Mouse (Mus musculus): ENCODE measurements around the gene Mrpl28. TPM values are rescaled to one million over a fixed set of nuclear protein-coding genes. Genes with fewer than 3 reads are reported as not detected.
"Not testable (repeated sequence)": the region's sequence is repeated elsewhere in the genome, so short reads cannot be mapped to it uniquely, and the experiment has no call there.

The Mrpl28 gene
- polyA plus RNA-seq, 1 experiment: 145 TPM

- no peaks in the 10 kb centered on the region for H3K36me3 ChIP-seq (ENCODE audit: control insufficient read depth, insufficient read depth)
- H3ac ChIP-seq (ENCODE audit: control insufficient read depth, insufficient read length): no peak overlapping the region
- H3K27me3 ChIP-seq (ENCODE audit: control insufficient read depth, insufficient read depth, insufficient read length): no peaks in the 10 kb centered on the region
- TF ChIP-seq TCF3 (IDR thresholded peaks at IDR 0.05; ENCODE audit: insufficient read length, low read depth): no peak
- TF ChIP-seq POLR2AphosphoS2 (IDR thresholded peaks at IDR 0.05; ENCODE audit: insufficient read length, low read depth): no peak
- no peak for TF ChIP-seq E2F4 (IDR thresholded peaks at IDR 0.05; ENCODE audit: insufficient read depth)
- TF ChIP-seq USF1 (IDR thresholded peaks at IDR 0.05; ENCODE audit: low read depth): no peak
- no peak for TF ChIP-seq POLR2A (IDR thresholded peaks at IDR 0.05; ENCODE audit: insufficient read length, low read depth)
- no peak for TF ChIP-seq TCF12 (IDR thresholded peaks at IDR 0.05; ENCODE audit: insufficient read depth, poor library complexity, severe bottlenecking)
- no peak for TF ChIP-seq SRF (IDR thresholded peaks at IDR 0.05; ENCODE audit: control insufficient read depth, insufficient read length, low read depth)
- TF ChIP-seq CEBPB (IDR thresholded peaks at IDR 0.05; ENCODE audit: insufficient read depth, poor library complexity, severe bottlenecking): no peak
- no peak for TF ChIP-seq MYOD1 (IDR thresholded peaks at IDR 0.05; ENCODE audit: control insufficient read depth in 1 of 3, insufficient read length in 2 of 3, low read depth in 2 of 3)
- TF ChIP-seq MAX (IDR thresholded peaks at IDR 0.05; ENCODE audit: low read depth): no peak
- no peak for TF ChIP-seq MYOG (IDR thresholded peaks at IDR 0.05; ENCODE audit: control insufficient read depth in 1 of 3, insufficient read depth in 1 of 3, insufficient read length in 2 of 3, low read depth in 2 of 3)
- no peak overlapping the region for H3K4me3 ChIP-seq
- peaks cover 73% of the 10 kb centered on the region for H3K79me2 ChIP-seq (ENCODE audit: control insufficient read depth, insufficient read depth)
- H3K4me2 ChIP-seq (ENCODE audit: low read depth): no peak overlapping the region
Observed at GRCm38 (mm10) chr17:26162736-26163135, 39.4 kb downstream of the Mrpl28 start.

GRCm38 (mm10) chr17:26168039-26168438 is 44.7 kb downstream of the Mrpl28 start:
- no peak overlapping the region for H3K4me2 ChIP-seq (ENCODE audit: low read depth)
- TF ChIP-seq MAX (IDR thresholded peaks at IDR 0.05; ENCODE audit: low read depth) (no peak), USF1 (IDR thresholded peaks at IDR 0.05; ENCODE audit: low read depth) (no peak), TCF12 (IDR thresholded peaks at IDR 0.05; ENCODE audit: insufficient read depth, poor library complexity, severe bottlenecking) (no peak), MYOD1 (IDR thresholded peaks at IDR 0.05; ENCODE audit: control insufficient read depth in 1 of 3, insufficient read length in 2 of 3, low read depth in 2 of 3) (no peak), E2F4 (IDR thresholded peaks at IDR 0.05; ENCODE audit: insufficient read depth) (no peak), SRF (IDR thresholded peaks at IDR 0.05; ENCODE audit: control insufficient read depth, insufficient read length, low read depth) (no peak), POLR2A (IDR thresholded peaks at IDR 0.05; ENCODE audit: insufficient read length, low read depth) (no peak), CEBPB (IDR thresholded peaks at IDR 0.05; ENCODE audit: insufficient read depth, poor library complexity, severe bottlenecking) (no peak), REST (IDR thresholded peaks at IDR 0.05; ENCODE audit: insufficient read depth, insufficient read length) (no peak), MYOG (IDR thresholded peaks at IDR 0.05; ENCODE audit: control insufficient read depth in 1 of 3, insufficient read depth in 1 of 3, insufficient read length in 2 of 3, low read depth in 2 of 3) (no peak), TCF3 (IDR thresholded peaks at IDR 0.05; ENCODE audit: insufficient read length, low read depth) (no peak), POLR2AphosphoS2 (IDR thresholded peaks at IDR 0.05; ENCODE audit: insufficient read length, low read depth) (no peak)
- H3K79me2 ChIP-seq (ENCODE audit: control insufficient read depth, insufficient read depth): peaks cover 46% of the 10 kb centered on the region
- H3K27me3 ChIP-seq (ENCODE audit: control insufficient read depth, insufficient read depth, insufficient read length): no peaks in the 10 kb centered on the region
- H3ac ChIP-seq (ENCODE audit: control insufficient read depth, insufficient read length): no peak overlapping the region
- no peaks in the 10 kb centered on the region for H3K36me3 ChIP-seq (ENCODE audit: control insufficient read depth, insufficient read depth)
- no peak overlapping the region for H3K4me3 ChIP-seq

GRCm38 (mm10) chr17:26175248-26175647 is 51.9 kb downstream of the Mrpl28 start:
- H3K4me2 ChIP-seq (ENCODE audit: low read depth); H3ac ChIP-seq (ENCODE audit: control insufficient read depth, insufficient read length); H3K4me3 ChIP-seq; H3K36me3 ChIP-seq (ENCODE audit: control insufficient read depth, insufficient read depth); H3K79me2 ChIP-seq (ENCODE audit: control insufficient read depth, insufficient read depth); H3K27me3 ChIP-seq (ENCODE audit: control insufficient read depth, insufficient read depth, insufficient read length): not testable (repeated sequence)

Other genes starting within 250 kb of the Mrpl28 start
- gene Mettl26, start 248.4 kb upstream of the Mrpl28 start, polyA plus RNA-seq (2012; fragmentation: generic; extraction: Trizol): 23.6 TPM
- gene Wfikkn1, start 242.6 kb upstream of the Mrpl28 start, polyA plus RNA-seq (2012; fragmentation: generic; extraction: Trizol): 0.25 TPM
- 18.3 TPM for gene Rab40c, start 203.8 kb upstream of the Mrpl28 start, polyA plus RNA-seq (2012; fragmentation: generic; extraction: Trizol)
- gene Pigq, start 178.6 kb upstream of the Mrpl28 start, polyA plus RNA-seq (2012; fragmentation: generic; extraction: Trizol): 46.3 TPM
- gene Nhlrc4, start 178.5 kb upstream of the Mrpl28 start, polyA plus RNA-seq (2012; fragmentation: generic; extraction: Trizol): 0.17 TPM
- 0.02 TPM for gene A930017K11Rik, start 170.9 kb upstream of the Mrpl28 start, polyA plus RNA-seq (2012; fragmentation: generic; extraction: Trizol)
- gene Capn15, start 137.7 kb upstream of the Mrpl28 start, polyA plus RNA-seq (2012; fragmentation: generic; extraction: Trizol): 7.2 TPM
- 19.7 TPM for gene Rab11fip3, start 53.9 kb upstream of the Mrpl28 start, polyA plus RNA-seq (2012; fragmentation: generic; extraction: Trizol)
- 8.3 TPM for gene Decr2, start 33.2 kb upstream of the Mrpl28 start, polyA plus RNA-seq (2012; fragmentation: generic; extraction: Trizol)
- 23.9 TPM for gene Nme4, start 27.9 kb upstream of the Mrpl28 start, polyA plus RNA-seq (2012; fragmentation: generic; extraction: Trizol)
- 1.5 TPM for gene Tmem8, start 10.2 kb upstream of the Mrpl28 start, polyA plus RNA-seq (2012; fragmentation: generic; extraction: Trizol)
- gene Axin1, start 15.2 kb downstream of the Mrpl28 start, polyA plus RNA-seq (2012; fragmentation: generic; extraction: Trizol): 26.5 TPM
- gene Pdia2, start 75.6 kb downstream of the Mrpl28 start, polyA plus RNA-seq (2012; fragmentation: generic; extraction: Trizol): 0.05 TPM
- gene Rgs11, start 79.5 kb downstream of the Mrpl28 start, polyA plus RNA-seq (2012; fragmentation: generic; extraction: Trizol): 0.62 TPM
- 12.6 TPM for gene Arhgdig, start 84.3 kb downstream of the Mrpl28 start, polyA plus RNA-seq (2012; fragmentation: generic; extraction: Trizol)
- gene Fam234a, start 120.7 kb downstream of the Mrpl28 start, polyA plus RNA-seq (2012; fragmentation: generic; extraction: Trizol): 65.4 TPM
- gene Luc7l, start 129.4 kb downstream of the Mrpl28 start, polyA plus RNA-seq (2012; fragmentation: generic; extraction: Trizol): 25.1 TPM

Measured in myocyte (in vitro differentiated cells).